Mouse (Mus musculus) embryo, embryonic 11 days (tissue): ENCODE measurements around the gene Ccdc141.

Source experiments
- DNase-seq: peaks from one replicate; pipeline ENCODE4 v3.0.0-alpha.2; 2015

Gene Ccdc141

DNA sequence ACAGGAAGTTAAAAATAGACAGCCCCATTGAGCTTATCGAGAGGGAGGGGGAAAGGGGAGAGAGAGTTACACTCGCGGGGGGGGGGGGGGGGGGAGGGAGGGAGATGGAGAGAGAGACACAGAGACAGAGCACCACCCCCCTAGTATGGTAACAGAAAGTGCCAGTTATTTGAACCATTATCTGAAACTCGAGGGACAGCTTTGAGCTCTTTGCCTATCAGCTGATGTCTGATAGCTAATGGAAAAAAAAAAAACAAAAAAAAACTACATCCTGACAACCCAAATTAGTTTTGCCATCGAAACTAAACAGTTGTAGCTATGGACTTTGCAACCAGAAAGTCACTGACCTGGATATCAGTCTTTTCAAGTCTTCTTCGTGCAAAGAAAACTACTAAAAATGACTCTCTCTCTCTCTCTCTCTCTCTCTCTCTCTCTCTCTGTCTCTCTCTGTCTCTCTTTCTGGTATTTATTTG, at the start of gene Ccdc141:
TSS of gene Ccdc141 (minus strand) at position 4 of the 473 bp plus-strand sequence.
- DNase-seq = no peak

DNA sequence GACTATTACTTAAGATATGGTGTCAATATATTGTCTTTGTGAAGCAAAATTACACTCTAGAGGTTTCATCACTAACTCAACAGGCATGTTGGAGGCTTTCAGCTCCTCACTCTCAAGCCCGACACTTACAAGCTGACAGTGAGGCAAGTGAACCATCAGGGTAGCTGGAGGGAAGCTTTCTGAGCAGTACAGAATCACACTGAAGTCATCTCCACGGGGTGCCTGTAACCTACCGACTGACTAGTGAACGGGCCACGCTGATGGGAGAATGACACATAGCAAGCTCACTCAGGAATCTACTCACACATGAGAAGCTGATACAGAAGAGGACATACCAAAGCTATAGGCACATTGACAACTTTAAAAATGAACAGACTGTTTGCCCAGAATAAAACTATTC, 42.4 kb upstream of the Ccdc141 start:
- DNase-seq = no peak

DNA sequence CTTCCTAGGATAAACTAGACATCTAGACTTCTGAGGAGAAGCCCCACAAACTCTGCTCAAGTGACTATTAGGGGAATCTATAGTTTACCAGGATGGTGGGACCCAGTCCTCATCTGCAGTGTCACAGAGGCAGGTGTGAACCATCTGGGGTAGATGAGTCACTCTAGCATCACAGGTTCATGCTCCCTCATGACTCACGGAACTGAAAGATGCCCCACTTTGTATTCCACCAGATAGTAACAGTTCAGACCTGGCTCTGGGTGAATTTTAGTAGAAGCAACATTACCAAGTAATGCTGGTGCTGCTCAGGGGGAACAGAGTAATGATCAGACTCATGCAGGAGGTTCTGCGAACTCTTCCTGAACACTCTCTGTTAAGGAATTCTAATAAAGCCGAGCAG, 36.5 kb upstream of the Ccdc141 start:
- DNase-seq = no peak

DNA sequence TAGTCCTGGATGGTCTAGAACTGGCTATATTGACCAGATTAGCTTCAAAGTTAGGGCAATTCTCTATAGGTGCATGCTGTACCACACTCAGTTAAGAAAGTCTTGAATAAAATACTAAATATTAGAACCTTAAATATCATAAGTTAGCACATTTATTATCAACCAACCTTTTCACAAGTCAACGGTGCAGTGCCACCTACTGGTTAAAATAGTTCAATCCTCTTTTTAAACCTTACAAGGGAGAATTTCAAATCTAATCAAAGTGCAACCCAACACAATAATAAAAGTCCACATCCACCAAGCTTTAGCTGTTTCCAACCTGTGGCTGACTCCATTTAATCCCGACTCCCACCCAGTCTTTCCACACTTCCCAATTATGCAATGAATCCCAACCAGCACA, 33.5 kb upstream of the Ccdc141 start:
- DNase-seq = peak; percentile 54

DNA sequence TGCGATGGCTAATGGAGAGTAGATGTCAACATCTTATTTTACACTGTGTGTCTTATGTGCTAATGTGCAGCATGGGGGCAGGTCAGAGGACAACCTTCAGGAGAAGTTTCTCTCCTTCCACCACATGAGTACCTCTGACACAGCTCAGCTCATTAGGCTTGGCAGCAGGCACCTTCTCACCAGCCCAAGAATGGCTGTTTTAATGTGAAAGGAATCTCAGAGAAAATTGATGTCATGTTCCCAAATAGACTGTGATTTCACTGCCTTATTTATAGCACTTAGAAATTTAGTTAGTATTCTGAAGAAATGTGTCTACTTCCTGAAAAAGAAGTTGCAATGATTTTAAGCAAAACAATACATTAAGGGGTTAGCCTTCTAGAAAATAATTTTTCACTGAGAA, 31.5 kb upstream of the Ccdc141 start:
- no peak for DNase-seq

DNA sequence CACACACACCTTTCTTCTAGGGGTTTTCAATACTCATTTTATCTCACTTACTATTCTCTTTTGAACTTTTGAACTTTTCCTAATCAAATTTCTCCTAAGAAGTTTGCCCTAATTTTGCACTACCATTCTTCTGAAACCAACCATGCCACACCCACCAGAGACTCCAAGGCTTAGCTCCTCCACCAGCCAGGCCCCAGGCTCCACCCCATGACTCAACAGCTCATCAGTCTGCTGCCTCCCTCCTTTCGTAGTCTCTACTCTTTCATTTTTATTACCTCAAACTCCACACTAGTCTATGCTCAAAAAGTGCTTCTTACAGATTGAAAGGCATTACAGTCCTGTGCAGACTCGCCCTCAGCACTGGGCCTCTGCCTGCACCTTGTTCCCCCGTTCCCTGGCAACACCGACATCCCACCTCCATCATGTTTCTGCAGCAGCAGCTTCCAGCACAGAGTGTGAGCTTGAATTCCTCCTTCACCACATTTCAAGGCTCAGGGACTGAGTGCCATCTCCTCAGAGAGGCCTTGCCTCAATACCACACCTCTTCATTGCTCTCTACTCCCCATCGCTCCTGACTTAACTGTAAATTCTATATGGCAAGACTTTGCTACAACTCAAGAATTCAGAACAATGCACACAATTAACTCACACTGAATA, 30.6 kb upstream of the Ccdc141 start:
- no peak for DNase-seq

DNA sequence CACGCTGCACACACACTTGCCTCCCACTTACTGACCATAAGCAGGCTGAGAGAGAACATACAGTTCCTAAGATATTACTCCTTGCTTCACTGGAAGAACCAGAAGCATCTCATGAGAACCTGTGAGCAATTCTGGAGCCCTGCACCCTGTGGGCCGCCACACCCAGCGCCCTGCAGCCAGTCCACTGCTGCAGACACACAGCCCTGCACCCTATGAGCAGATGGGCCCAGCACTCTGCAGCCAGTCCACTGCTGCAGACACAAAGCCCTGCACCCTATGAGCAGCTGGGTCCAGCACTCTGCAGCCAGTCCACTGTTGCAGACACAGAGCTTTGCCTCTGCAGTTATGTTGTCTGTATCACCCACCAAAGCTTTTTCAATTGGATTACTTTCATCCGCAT, 29.9 kb upstream of the Ccdc141 start:
- DNase-seq = no peak

DNA sequence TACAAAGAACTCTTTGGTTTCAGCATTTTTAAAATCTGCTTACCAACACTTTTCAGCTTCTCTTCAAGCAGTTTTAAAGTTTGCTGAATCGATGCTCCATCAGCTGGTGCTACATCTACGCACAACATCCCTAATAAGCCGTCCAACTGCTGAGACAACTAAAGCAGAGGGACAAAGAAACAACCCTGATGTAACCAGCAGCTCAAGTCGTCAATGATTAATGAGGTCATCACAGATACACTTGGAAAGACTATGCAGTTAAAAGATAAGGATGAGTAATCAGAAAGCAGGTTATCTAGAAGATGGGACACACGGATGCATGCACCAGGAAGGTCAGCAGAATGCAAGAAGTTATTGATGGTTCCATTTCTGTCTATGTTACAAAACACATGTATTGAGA, 27.8 kb upstream of the Ccdc141 start:
- DNase-seq = no peak

DNA sequence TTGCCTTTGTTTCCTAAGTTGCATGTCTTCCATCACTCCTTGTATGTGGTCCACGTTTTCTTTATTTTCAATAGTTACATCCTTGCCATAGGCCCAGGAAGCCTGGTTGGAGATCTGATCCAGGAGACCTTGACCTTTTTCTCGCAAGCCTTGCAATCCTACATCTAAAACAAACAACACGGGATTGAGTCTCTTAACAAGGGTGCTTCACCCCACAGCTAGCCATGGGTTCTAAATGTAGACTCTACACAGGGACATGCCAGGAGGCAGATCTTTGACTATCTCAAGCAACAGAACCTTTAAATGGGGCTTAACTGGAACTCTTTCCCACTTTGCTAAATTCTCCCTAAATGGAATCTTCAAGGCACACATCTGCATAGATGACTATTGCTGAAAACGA, 26.4 kb upstream of the Ccdc141 start:
- no peak for DNase-seq

DNA sequence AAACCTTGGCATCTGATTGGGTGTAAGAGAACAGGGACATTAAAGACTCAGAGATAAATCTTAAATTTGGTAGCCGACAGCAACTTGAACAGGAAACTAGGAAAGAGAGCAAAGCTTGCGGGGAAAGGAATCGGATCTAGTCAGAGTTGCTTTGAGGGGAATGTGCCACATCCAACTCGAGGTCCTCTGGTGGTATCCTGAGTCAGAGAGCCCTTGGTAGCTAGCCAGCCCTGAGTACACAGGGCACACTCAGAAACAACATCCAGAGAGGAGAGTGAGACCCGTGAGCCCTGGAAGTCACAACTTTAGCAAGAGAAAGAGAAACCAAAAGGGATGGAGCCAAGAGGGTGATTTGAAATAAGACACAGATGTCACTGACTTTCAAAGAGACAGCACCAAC, 24.6 kb upstream of the Ccdc141 start:
- DNase-seq = no peak

DNA sequence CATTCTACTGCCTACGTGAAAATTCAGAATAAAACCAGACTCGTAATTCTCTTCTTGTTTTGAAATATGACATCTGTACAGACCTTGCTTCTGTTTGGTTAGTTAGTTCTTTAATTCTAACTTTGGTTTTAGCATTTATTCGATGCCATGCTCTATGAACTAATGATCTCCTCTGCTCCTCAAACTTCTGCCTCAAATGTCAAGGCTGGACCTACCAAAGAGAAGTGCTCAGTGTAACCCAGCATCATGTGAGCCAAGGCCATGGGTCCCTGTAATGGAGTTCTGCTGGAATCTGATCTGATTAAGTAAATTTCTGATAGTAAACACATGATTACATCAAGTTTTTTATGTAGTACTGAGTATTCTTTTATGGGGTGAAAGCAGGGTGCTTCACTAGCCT, 21.4 kb upstream of the Ccdc141 start:
- no peak for DNase-seq

DNA sequence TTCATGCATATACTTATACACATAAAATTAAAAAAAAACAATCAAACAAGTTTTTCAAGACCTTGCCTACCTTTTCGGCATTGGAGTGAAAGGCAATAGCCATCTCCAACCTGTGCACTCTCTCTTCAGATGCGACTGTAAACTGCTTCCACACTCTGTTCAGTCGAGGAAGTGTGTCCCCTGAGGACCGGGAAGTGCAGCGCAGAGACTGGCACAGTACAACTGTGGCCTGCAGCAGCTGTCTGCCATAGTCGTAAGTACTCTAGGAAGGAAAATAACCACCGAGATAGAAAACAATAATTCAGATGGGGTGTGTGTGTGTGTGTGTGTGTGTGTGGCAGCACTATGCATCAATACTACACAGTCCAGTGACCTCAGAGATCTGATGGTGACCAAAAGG, 20.5 kb upstream of the Ccdc141 start:
- DNase-seq = no peak

DNA sequence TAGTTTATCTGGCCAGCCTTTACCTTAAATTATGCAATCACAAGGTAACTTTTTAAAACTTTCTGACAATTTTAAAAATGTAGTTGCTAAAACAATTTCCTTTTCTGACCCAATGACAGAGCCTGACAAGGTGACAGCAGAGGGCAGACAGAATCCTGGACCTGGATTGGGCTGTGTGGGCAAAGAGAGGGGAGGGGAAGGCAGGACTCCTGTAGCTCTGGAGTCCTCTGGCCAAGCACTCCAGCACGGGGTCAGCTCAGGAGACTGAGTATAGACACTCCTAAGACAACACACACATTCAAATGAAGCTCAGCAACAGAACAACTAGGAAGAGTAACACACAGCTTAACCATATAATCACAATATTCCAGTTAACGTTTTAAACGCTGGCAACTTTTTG, 19.9 kb upstream of the Ccdc141 start:
- no peak for DNase-seq

DNA sequence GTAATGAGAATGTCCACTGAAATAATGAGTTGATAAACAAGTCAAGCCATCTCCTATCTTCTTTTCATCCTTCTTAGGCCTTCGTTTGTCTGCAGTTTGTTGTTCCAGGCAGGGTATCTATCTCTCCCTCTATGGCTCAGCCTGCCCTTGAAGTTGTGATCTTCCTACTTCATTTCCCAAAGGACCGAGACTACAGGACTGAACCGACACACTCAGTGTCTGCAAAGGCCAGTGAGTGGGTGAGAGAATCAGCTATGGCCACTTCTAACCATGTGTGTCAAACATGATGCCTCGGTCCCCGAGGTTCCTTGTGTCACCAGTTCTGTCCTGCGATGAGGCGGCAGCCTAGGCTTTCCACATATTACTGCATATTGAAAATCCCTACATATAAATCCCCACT, 19.2 kb upstream of the Ccdc141 start:
- DNase-seq = no peak

DNA sequence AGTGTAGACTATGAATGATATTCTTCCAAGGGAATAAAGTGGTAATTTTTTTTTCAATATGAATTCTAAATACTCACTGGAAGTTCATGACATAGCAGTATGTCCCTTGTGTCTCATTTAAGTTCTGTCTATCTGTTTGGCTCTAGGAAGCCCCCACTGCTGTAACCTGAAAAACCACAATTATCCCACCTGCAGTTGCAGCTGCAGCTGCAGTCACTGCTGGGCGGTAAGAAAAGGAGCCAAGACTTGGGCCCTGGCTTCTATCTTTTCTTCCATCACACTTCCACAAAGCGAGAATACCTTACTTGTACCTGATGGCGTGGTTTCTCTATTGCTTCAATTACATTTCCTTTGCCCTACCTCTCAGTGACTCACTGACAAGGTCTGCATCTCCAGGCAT, 17.1 kb upstream of the Ccdc141 start:
- no peak for DNase-seq

DNA sequence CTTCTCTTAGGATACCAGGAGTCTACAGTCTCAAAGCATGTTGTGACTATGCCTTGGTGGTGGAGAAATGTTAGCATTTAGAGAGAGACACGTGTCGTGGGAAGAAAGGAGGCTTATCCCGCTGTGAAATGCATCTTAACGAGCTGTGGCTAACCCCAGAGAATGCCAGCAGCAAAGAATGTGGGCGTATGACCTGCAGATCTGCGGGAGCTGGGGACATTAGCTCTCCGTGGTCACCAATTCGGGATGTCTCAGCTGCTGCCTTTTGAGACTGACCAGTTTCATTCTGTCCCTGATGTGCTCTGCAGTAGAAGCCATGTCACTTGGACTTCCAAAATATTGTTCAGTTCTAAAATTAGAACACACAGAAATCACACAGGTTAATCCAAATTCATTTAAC, 16.5 kb upstream of the Ccdc141 start:
- DNase-seq = no peak

DNA sequence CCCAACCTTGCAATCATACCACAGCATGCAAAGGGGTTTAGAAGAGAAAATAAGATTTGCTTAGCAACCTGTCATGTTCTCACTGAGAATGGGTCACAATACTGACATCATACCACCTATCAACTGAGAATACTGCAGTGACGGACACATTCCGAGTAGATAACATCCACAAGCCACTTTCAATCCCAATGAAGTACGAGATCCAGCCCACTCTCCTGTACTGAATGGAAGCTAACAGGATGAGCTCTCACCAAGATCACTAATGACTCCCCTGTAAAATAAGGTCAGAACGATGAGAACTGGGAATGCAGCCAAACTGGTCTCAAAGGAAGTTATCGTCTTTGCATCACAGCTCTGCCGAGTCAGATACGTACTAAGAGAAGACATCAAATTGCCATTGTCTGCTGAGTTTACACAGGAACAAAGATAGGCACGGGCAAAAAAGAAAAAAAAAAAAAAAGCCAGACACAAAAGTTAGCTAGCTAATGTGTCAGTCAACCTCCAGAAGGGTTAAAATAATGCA, 13.7 kb upstream of the Ccdc141 start:
- no peak for DNase-seq

DNA sequence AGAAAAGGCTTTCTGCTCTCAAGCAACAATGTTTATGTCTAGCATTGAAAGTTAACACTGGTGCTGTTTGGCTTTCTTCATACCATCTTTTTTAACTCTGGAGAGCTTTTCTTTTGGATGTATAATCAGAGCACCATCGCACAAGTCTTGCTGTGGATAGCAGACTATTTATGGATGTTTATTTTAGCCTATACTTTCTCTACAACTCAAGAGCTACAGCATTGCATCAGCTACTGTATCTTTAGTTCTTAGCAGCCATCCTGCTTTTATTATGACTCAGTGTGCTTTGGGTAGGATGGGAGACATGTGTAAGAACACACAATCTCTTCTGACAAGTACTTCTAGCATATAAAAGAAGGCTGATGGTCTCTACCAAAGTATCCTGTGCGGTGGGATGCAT, 13.2 kb upstream of the Ccdc141 start:
- no peak for DNase-seq

DNA sequence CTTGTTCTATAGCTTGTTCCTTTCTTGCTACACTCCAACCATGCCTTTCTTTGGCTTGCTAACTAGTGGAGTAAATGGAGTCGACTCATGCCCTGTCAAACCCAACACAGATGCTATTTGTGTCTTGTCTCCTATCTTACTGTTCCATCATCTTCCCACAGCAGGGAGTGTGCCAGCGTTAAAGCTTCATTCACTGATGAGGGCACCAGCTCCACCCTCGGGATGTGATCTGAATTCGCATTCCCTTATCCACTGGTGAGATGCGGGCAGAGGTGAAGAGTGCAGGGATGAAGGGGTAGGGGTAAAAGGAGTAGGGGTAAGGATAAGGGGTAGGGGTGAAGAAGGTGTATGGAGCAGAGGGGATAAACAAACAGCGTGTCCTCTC, 12.6 kb upstream of the Ccdc141 start:
- no peak for DNase-seq

DNA sequence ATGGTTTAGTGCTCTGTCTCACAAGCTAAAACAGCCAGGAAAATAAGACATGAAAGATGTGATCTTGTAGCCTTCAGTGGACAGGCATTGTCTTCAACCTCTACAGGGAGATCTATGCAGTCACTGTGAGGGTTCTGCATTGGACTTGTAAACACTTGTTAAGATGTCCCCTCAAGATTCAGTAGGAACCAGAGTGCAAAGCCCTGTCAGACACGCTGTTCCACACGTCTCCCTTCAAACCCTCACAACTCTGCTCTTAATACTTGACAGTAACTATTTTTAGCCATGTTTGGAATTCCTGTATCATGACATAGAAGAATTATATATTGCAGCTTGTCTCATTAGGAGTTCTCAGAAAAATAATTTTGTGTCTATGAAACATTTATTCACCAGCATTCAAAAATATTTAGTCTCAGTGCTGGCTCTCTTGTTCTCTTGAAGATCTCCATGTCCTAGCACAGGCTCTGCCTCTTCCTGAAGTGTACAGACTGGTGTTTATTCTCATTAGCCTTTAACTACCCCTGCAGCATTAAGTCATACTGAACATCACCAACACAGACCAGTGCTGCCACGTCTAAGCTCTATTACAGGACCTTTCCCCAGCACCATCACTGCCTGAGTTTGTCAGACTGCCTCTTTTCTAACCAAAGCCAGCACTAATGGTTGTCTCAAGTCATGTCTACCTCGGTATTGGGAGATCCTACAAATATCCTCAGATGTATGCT, 12.0 kb upstream of the Ccdc141 start:
- no peak for DNase-seq

DNA sequence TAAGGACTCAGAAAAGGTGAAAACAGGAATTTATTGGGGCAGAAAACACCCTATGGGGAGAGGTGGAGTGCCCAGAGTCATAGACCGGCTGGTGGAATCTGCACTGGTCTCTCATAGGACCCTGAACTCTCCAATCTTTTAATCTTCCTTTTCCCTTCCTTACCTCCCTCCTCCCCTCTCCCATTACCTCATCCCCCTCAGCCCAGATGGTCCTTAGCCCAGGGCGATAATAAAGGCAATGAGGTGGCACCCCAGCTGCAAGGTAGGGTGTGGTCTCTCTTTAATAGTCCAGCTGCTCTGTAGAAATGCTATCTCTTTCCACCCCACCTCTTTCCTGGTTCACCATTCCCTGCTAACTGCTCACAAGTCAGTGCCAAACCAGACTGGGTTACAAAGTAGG, 7.0 kb upstream of the Ccdc141 start:
- no peak for DNase-seq

DNA sequence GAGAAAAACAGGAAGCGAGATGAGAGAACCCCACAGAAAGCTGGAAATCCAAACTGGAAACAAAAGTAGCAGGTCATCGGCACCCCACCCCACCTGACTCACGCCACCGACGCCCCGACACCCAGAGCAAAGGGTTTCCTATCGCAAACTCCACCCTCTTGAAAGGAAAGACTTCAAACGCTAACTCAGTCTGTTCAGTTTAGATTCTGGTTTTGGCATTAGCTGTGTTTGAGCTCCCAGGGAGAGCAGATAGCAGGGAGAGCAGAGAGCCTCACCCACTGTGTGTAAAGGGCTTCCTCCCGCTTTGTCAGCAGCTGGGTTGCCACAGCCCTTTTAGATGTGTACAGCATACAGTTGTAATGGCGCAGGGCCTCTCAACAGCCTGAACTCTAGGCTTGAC, 6.0 kb upstream of the Ccdc141 start:
- no peak for DNase-seq

DNA sequence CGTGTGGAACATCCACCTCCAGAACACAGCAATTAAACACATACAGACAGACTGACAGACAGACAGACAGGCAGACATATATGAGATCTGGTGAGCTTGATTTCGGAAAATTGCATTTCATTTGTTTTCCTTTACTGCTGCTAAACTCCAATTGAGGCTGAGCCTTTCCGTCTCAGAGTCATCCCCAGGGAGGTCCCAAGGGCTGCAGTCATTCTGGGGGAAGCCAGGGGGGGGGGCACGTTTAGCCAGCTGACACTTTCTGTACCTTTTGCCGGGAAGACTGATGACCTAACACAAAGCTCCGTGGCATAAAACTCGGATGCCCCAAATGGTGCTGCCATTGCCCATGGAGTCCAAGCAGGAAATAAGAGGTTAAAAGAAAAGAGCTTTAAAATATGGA, 5.0 kb upstream of the Ccdc141 start:
- DNase-seq = no peak

DNA sequence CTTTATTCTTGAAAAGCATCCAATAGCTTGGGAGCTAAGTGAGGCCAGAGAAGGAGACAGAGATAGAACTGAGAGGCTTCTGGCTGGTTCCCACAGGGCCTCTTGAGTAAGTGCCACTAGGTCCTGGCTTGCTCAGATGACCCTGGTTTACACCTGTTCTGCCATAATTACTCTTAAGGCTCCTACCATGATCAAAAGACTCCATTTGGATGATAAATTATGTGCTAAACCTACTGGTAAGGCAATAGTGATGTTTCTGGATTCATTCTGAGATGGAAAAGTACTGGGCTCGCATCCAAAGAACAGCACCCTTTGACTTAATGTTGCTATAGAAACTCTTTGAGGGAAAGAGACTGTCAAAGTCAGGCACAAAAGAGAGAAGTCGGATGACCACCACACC, 3.9 kb upstream of the Ccdc141 start:
- no peak for DNase-seq

DNA sequence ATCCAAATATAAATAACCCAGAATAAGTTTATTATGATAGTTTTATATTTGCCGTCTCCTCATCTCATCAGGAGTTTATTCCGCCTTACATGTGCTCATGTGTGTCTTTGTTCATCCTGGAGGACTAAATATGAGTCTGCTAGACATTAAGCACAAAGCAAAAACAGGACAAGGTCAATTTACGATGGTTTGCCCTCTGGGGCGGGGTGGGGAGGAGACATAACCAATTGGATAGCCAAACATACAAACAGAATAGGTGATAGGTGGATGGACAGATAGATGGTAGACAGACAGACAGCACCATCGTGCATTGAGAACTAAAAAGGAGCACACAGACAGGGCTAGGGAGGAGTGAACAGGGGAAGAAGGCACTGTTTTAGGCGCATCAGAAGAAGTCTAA, 3.4 kb upstream of the Ccdc141 start:
- DNase-seq = no peak
